Mouse (Mus musculus): ENCODE measurements around the gene Tgfb1.

DNA sequence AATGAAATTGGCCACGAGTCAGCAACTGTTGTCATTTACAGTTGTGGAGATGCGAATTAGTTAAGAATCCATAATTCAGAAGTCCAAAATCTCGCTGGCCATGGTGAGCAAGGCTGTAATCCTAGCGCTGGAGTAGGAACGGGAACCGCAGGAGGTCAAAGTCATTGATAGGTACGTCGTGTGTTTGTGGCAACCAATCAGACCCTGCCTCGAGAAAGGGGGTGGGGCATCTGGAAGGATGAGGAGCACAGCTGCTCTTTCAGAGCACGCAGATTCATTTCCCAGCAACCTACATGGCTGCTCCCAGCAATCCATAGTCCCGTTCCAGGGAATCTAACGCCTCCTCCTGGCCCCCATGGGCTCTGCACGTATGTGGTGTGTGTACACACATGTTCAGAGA lies 13.0 kb downstream of the Tgfb1 start:
- no peak for TF ChIP-seq CTCF (IDR thresholded peaks at IDR 0.05; ENCODE audit: low read depth)
- TF ChIP-seq EP300 (IDR thresholded peaks at IDR 0.05; ENCODE audit: low read depth): no peak
